Mouse (Mus musculus) liver, postnatal 0 days (tissue): ENCODE data around the gene Ankrd44.

Experiments used
- CTCF ChIP-seq: sonication (generic); IDR thresholded peaks from 2 replicates; pipeline ENCODE4 v1.5.1; 2016; ENCODE audit warnings: antibody characterized with exemption, low read depth
- EP300 ChIP-seq: IDR thresholded peaks from 2 replicates; pipeline ENCODE4 v1.6.1; 2016; ENCODE audit warnings: antibody characterized with exemption, low read depth, mild to moderate bottlenecking

DNA sequence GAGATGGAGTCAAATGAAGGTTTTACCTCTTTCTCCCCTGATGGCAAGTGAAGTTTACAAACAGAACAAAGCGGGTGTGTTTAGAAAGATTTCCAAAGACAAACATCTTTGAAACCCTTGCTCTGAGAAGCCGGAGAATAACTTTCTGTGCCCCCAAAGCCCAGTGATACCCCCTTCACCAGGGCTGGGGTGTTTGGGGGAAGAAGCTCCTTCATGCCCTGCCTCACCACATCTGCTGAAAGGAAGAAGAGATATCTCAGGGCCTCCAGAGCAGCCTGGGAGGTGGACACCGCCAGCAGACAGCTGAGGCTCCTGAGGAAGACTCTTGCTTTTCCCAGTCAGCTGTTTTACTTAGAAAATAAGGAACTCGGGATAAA lies 1.9 kb downstream of the Ankrd44 start:
- no peak for TF ChIP-seq CTCF
- TF ChIP-seq EP300: no peak
